Mouse (Mus musculus) fat pad, adult 2 months (tissue): ENCODE data around the gene Thumpd3.

Experiments
- DNase-seq: peaks from one replicate; pipeline ENCODE4 v3.0.0-alpha.2; 2011; ENCODE audit warnings: low read depth, low spot score; ENCODE audit errors: extremely low read depth

Gene Thumpd3

DNA sequence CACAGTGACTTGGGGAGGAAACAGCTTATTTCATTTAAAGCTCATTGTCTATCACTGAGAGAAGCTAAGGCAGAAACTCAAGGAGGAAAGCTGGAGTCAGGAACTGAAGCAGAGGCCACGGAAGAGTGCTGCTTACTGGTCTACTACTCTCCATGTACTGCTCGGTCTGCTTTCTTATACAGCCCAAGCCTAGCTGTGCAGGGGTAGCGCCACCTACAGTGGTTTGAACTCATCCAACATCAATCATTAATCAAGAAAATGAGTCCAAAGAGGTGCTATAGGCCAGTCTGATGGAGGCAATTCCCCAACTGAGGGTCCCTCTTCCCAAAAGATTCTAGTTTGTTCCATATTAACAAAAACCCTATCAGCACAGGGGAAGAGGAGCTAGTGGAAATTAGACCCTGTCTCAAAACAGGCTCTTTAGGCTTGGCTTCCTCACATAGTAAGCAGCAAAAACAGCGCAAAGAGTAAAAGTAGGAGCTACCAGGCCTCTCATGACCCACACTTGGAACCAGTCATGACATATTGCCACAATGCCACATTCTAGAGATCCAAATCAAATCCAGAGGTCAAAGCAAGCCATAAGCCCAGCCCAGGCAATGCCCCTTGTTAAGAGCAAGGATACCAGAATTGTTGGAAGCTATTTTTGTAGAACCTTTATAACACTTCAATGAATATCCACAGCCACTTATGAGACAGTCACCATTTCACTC lies 9.4 kb upstream of the Thumpd3 start:
- no peak for DNase-seq

DNA sequence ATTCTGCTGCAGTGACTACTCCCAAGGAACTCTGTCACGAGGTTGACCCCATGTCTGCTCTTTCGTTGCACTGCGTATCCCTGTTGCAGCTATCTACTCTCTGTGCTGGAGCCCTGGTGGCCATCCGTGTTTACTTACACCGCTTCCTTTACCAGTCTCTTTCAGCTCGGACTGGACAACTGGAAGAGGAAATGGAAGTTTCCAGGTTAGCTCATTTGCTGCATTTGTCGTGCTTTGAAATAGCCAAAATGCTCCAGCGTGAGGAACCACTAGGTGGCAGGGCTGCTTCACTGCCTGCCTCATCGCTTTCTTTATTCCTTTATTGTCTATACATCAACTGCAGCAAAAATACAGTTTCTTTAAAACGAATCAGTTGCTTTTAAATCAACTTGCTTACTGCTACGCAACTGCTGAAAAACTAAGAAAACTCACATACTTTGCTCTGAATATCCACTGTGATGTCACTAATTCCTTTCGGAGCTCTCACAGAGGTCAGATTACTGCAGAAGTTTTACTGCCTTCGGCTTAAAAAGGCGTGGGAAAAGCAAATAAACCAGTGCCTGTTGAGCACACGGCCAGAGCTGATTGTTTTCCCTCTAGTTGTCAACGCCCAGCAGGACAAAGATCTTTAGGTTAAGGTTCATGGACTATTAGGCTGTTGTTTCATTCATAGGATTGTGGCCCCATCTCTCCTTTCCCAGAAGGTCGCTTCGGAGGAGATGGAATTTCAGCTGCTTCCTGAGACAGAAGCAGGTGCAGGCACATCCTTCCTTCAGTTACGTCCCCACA lies 7.9 kb upstream of the Thumpd3 start:
- peak; percentile 80 for DNase-seq

DNA sequence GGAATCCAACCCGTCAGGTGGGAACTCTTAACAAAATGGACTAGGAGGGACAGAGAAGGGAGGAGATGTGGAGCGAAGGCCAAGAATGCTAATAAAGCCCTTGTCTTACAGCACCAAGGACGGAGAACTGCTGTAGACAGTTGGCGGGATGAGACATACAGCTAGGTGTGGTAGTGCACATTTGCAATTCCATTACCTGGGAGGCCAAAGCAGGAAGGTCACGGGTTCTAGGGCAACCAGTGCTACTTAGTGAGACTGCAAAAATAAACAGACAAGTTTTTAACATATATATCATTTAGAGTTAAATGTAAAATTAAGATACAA lies 7.3 kb upstream of the Thumpd3 start:
- no peak for DNase-seq

DNA sequence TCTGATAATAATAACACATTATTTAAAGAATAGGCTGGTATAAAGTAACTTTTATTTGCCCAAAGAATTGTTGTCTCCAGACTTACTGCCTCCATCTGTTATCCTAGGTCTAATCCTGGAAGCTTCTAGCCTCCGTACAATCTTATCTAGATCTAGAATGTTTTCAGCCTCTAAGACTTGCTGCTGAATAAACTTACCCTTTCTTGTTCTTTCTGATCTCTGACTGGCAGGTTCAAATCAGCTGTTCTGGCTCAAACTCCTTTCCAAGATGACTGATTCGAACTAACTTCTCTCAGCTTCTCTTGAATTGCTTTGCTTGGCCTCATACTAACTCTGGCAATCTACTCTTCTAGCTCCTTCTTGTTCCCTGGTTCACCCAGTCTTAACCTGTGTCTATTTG lies 5.7 kb upstream of the Thumpd3 start:
- no peak for DNase-seq

DNA sequence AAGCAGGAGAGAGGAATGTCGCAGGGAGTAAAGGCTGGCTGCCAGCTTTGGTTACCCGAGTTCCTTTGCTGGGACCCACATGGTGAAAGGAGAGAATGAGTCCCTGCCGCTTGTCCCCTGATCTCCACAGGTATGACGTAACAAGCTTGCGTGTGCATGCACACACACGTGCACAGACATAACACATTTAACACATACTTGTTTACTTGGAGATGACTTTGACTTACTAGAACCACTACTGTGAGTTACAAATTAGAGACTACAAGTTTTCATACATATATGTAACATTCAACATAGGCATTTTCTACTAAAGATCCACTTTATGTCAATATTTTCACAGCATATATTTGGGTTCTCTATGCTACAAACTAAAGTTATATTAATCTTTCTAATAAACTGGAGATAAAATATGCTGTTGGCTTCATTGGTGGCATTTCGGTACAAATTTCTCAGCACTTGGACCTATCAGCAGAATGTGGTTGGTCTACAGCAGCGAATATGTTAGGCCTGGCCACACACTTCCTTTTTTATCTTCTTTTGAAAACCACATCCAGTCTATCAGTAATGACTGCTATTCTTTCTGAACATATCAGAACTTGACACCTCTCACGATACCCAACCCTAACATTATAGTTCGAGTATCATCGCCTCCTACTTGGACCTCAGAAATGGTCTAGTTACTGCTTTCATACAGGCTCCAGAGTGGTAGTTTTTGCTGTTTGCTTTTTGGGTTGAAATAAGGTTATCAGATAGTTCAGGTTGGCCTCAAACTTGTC lies 4.6 kb upstream of the Thumpd3 start:
- DNase-seq = no peak

DNA sequence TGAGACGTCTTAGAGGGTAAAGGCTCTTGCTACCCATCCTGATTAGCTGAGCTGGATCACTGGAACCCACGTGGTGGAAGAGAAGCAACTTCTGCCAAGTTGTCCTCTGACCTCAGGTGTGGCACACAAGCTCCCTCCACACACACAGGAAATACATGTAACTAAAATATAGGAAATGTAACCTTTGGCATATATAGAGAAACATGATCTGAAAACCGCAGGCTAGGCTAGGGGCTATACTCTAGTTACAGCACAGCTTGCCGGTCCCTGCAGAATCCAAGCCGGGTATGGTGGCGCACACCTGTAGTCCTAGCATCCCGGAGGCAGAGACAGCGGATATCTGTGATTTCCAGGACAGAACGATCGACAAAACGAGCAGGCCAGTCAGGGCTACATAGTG lies 450 bp upstream of the Thumpd3 start:
- no peak for DNase-seq

DNA sequence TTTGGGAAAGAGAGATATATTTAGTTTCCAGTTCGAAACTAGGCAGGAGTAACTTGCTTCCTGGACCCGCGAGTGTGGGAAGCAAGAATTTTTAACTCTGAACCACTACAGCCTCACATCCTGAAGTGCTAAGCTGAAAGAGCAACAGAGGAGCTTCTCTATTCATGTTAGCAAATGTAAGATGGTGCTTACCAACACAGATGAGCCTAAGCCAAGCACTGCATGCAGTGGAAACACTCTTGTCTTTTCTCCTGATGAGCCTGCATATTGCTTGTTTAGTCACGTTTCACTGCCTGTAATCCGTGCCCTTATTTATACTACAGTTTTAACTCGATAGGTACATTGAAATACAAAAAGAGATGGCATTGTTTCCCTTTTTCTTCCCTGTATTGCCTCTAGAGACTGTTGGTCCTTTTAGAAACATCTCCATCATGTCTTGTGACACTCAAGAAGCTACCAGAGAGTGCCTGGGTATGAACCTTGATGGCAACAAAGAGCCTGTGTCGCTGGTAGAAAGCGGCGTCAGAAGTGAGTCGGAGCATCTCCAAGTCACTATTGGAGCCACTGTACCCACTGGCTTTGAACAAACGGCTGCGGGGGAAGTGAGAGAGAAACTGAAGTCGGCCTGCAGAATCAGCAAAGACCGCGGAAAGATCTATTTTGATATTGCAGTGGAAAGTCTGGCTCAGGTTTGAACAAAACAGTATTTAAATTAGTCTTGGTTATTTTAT lies 1.2 kb downstream of the Thumpd3 start:
- DNase-seq = no peak

DNA sequence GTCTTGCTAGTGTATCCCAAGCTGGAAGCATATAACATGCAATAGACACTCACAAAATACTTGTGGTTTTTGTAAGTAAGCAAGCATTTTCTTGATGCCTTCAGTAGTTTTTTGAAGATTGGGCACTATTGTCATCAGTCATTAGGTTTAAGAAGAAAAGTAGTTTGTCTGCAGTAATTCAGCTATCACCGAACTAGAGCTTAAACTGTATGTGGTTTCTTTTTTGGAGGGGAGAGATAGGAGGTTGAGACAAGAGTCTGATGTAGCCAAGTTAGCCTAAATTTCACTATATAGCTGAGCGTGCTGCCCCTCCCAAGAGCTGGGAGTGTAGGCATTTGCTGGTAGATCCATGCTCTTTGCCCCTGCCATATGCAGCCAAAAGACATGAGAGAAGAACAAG lies 2.3 kb downstream of the Thumpd3 start:
- no peak for DNase-seq

DNA sequence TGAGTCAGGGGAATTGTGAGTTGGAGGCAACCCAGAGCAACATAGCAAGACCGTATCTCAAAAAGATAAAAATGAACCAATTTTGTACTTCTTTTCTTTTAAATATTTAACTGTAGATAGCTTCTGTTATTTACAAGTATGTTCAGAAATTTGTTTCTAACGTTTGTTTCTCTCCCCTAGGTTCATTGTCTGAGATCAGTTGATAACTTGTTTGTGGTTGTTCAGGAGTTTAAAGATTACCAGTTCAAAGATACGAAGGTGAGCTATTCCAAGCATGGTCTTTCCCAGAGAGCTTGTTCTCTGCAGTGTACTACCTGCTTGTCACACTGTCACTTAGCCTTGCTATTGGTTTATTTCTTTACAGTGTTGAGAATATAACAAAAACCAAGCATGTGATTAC lies 3.1 kb downstream of the Thumpd3 start:
- no peak for DNase-seq

DNA sequence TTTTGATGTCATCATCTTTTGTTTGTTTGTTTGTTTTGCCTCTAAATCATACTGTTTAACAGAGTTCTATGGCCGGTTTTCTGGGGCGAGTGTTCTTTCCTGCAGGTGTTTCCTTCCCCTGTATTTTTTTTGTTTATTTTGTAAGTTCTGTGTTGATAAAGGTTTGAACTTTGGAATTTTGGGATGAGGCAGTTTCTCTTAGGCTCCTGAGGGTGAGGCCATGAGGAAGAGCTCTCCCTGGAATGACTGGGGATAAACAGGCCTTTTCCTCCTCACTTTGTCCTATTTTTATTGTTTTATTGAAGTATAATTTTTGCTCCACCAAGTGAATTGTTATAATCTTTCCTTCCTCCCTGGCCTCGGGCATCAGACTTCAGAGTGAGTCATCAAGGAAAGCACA lies 6.9 kb downstream of the Thumpd3 start:
- DNase-seq = no peak

DNA sequence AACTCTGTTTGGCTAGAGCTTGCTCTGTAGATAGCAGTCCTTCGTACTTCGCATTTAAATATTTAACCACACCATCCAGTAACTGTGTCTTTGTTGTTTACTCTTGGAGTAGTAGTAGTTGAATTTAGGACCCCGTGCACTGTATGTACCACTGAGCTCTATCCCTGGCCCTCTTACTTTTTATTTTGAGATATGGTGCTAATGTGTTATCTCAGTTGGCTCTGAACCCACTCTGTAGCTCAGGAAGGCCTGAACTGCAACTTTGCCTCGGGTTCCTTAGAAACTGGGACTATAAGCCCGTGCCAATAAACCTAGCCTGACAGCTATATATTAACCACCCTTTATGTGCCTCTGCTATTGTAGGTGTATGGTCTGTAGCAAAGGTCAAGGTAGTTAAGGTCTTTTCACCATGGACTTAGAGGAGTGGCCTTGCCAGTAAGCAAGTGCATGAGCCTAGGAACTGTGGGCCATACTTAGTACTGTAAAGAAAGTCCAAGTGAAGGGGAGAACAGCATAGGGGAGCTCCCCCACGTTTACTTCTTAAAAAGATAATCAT lies 8.6 kb downstream of the Thumpd3 start:
- no peak for DNase-seq

DNA sequence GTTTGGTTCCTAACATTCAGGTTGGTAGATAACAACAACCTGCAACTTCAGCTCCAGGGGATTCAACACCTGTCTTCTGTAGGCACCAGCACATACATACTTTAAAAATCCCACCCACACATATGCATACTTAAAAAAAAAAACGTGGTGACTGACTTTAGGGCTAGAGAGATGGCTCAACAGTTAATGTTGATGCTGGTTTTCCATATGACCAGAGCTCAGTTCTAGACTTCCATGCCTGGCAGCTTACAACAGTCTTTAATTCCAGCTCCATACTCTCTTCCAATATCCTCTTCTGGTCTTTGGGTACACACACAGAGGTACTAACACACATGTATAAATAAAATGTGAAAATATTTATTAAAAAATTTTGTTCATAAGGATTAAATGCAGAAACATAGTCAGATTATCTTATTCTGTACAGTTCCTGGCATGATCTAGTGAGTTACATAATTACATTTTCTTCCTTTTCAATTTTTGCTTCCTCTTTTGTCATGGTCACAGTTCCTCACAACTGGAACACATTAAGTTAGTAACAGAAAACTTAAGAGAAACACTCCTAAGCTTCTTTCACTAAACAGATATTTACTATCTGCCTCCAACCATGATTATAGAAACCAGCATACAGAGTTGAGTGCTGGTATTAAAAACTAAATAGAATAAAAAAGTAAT lies 15.0 kb downstream of the Thumpd3 start:
- DNase-seq = no peak

DNA sequence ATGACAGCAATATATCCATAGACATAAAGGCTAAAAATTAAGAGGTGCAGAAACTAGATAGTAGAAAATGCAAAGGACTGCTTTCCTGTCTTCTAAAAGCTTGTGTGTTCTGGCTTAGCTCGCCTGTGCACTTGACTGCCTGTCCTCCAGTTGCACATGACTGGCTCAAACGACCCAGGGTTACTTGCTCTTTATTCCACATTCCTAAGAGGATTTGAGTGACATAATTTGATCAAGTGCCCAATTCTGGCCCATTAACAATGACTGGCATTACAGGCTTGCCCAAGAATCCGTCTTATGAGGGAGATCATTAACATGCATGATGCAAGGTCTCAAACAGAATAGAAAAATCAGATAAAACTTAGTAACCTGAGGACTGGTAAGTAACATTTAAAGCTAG lies 16.2 kb downstream of the Thumpd3 start:
- DNase-seq = peak; percentile 95

DNA sequence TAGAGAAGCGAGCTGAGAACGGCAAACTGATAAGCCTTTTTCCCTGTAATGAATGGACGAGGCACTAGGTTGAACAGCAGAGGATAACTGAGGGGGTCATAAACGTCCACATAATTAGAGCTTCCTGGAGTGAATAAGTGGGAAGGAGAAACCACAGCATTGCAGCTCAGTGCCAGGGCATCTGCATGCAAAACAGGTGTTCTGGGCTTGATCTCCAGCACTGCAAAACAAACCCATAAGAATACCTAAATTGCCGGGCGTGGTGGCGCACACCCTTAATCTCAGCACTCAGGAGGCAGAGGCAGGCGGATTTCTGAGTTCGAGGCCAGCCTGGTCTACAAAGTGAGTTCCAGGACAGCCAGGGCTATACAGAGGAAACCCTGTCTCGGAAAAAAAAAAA lies 17.3 kb downstream of the Thumpd3 start:
- DNase-seq = no peak

DNA sequence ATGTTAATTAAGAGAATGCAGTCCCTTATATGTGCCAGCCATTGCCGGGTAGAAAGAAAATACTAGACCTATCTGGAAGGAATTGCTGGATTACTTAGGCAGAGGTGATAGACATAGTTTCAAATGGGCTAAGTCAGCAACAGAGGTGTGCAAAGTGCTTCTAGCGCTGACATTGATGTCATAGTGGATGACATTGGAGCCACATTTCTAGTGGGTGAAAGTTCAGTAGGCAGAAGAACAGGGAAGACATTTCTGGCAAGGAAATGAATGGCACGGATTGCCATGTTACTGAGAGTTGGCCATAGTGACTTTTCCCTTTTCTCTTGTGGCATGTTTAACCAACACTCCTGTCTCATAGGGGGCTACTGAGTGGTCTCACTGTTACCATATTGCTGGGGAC lies 19.2 kb downstream of the Thumpd3 start:
- DNase-seq = no peak

DNA sequence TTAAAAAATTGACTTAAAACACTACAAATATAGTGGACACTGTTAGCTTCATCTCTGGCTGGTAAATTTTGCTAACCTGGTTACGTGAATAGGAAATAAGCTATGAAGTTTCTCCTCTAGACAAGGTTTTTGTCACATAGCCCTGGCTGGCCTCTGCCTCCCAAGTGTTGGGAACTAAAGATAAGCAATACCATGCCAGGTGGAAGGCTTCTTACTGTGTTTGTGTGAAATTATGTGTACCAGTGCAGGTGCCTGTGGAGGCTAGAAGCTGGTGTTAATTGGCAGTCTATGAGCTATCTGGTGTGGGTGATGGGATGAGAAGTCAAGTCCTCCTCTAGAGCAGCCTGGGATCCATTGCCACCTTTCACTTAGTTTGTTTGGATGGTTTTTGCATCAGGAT lies 23.1 kb downstream of the Thumpd3 start:
- DNase-seq = no peak

DNA sequence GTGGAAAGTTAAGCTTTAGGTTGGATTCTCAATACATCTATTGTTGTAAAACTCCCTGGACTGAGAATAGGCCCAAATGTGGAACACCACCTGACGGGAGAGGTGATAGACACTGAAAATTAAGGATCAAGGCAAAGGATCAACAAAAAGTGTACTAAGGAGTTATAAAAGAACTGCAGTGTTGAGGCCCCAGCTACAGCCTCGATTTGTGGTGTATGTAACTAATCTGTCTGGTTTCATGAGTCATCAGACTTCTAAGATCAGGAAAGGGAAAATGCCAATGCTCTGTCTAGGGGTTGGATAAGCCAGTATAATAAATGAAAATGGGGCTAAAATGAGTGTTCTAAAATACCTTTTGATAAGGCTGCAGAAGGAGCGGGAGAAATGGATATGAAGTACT lies 29.2 kb downstream of the Thumpd3 start:
- DNase-seq = no peak

DNA sequence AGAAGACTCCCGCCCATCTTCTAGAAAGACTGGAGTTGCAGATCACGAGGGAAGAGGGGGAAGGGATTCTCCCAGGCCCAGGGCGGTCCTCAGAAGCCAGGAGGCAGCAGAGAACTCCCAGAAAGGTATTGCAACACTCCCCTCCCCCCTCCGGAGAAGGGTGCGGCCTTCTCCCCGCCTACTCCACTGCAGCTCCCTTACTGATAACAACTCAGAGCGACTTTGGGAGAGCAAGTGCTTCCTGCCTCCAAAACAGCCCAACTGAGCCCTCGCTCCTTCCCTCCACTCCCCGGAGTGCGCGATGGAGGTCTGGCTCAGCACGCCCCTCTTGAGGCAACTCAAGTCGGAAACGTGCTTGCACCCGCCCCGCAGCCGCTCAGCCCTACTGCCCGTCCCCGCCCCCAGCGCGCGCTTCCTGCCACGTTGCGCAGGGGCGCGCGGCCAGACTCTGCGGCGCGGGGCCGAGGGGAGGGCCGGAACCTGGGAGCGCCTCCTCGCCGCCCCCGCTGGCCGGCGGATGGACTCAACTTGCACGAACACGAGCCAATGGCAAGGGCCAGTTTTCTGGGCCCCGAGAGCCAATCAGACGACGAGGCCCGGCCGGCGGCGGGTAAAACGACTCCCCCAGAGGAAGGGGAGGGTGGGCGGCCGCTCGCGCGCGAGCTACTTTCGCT lies 30.1 kb downstream of the Thumpd3 start:
- DNase-seq = peak; percentile 93

DNA sequence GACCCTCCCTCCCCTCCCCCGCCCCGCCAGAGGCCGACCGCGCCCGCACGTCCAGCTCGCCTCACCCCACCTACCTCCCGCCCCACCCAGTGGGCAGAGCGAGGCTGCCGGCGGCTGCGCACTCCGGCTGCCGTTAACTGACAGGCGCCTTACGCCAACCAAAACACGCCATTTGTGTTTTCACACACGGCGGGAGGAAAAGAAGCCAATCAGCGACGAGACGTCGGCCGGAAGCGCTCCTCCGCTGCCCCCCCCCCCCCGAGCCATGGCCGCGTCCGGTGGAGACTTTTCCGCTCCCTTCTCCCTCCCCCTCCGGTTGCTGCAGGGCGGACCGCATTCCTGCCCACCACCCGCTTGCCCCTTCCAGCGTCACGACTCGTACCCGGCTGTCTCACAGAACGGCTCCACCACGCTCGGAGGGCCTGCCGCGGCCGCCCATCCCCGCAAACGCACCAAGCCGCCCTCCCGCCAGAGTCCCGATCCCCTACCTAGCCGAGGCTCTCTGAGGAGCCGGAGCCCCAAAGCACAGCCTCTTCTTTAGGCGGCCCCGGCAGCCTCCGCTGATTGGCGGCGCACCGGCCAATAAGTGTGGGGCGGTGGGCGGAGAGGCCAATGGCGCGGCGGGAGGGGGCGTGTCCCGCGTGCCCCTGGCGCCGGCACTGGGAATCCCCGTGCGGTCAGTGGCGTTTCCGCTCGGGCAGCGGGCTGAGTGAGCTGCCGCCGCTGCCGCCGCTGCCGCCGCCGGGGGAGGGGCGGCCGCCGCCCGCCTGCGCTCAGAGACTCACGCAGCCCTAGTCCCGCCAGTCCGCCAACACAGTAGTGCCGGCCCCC lies 30.9 kb downstream of the Thumpd3 start, which contains the start of gene Setd5:
TSS of gene Setd5 (plus strand) at position 680 of the 831 bp plus-strand sequence.
- DNase-seq = peak; percentile 72
